Comparison of ENCODE assay signal across 8 mouse cellular contexts in genomic region chr2:119594113-119594981, GRCm38 (mm10). TPM values are rescaled to one million over a fixed set of nuclear protein-coding genes. Genes with fewer than 3 reads are reported as not detected.
DNase-seq lines count a peak whose midpoint lies in the region; ATAC-seq and TF ChIP-seq lines count a peak whose summit lies in the region.

No protein-coding gene starts in this region.

- ATAC-seq in kidney, embryonic 14.5 days (ENCODE audit: low FRiP score, low TSS enrichment): peak; percentile 99
- ATAC-seq in limb, embryonic 15.5 days (ENCODE audit: insufficient number of reproducible peaks, low FRiP score, low TSS enrichment, low read depth): peak; percentile 96

- no peaks in the 10 kb centered on the region for H3K27me3 ChIP-seq in kidney, embryonic 14.5 days (ENCODE audit: control insufficient read depth, insufficient read depth, low read length)
- no peaks in the 10 kb centered on the region for H3K27me3 ChIP-seq in limb, embryonic 15.5 days

- under 1% methylated on average over 60 of the region's 61 CpGs for WGBS in kidney, embryonic 14.5 days
- whole genome bisulfite sequencing in limb, embryonic 15.5 days: under 1% methylated on average over 61 of the region's 61 CpGs

- peaks cover 31% of the 10 kb centered on the region for H3K36me3 ChIP-seq in kidney, embryonic 14.5 days (ENCODE audit: control insufficient read depth, insufficient read depth, low read length)
- peaks cover 26% of the 10 kb centered on the region for H3K36me3 ChIP-seq in limb, embryonic 15.5 days

- peak; percentile 97 for DNase-seq in A20 (ENCODE audit: low read depth, low spot score)
- DNase-seq in heart, adult 9 months (ENCODE audit: low spot score in 2 of 2): peak; percentile 97 to 98
- DNase-seq in monocyte, adult 2 months (ENCODE audit: low read depth in 1 of 2, low spot score in 2 of 2): peak; percentile 80 to 87
- DNase-seq in spleen, postnatal 36 days (ENCODE audit: low spot score in 2 of 2): peak; percentile 92 to 95

- TF ChIP-seq POLR2A in bone marrow macrophage, adult 2 months (IDR thresholded peaks at IDR 0.05; ENCODE audit: borderline replicate concordance, low read depth, low read length): no peak; the same call in 1 of the 2 replicates
- peak; percentile 68 for TF ChIP-seq POLR2A in embryonic fibroblast, embryonic 13.5 days (IDR thresholded peaks at IDR 0.05; ENCODE audit: low read depth, low read length)

- peak overlapping the region; percentile 86 for H3K4me3 ChIP-seq in bone marrow macrophage, adult 2 months (ENCODE audit: insufficient read depth, low read length)
- H3K4me3 ChIP-seq in embryonic fibroblast, embryonic 13.5 days (ENCODE audit: insufficient read depth, low read length): peak overlapping the region; percentile 80
- H3K4me3 ChIP-seq in kidney, embryonic 14.5 days (ENCODE audit: low read length): peak overlapping the region; percentile 99
- peak overlapping the region; percentile 86 for H3K4me3 ChIP-seq in limb, embryonic 15.5 days

- peaks cover 12% of the 10 kb centered on the region for H3K4me1 ChIP-seq in bone marrow macrophage, adult 2 months (ENCODE audit: control insufficient read depth, insufficient read depth, low read length)
- peaks cover 6% of the 10 kb centered on the region for H3K4me1 ChIP-seq in embryonic fibroblast, embryonic 13.5 days (ENCODE audit: control insufficient read depth, insufficient read depth, low read length)
- H3K4me1 ChIP-seq in kidney, embryonic 14.5 days (ENCODE audit: control insufficient read depth, insufficient read depth, low read length): peaks cover 6% of the 10 kb centered on the region
- no peaks in the 10 kb centered on the region for H3K4me1 ChIP-seq in limb, embryonic 15.5 days

- peak overlapping the region; percentile 65 for H3K27ac ChIP-seq in bone marrow macrophage, adult 2 months (ENCODE audit: insufficient read depth, low read depth, low read length)
- peak overlapping the region; percentile 41 for H3K27ac ChIP-seq in embryonic fibroblast, embryonic 13.5 days (ENCODE audit: insufficient read depth, low read length)
- peak overlapping the region; percentile 90 for H3K27ac ChIP-seq in kidney, embryonic 14.5 days (ENCODE audit: low read depth, low read length)
- peak overlapping the region; percentile 90 for H3K27ac ChIP-seq in limb, embryonic 15.5 days

- H3K9me3 ChIP-seq in kidney, embryonic 14.5 days (ENCODE audit: control insufficient read depth, low read length): no peaks in the 10 kb centered on the region
- no peaks in the 10 kb centered on the region for H3K9me3 ChIP-seq in limb, embryonic 15.5 days

- peak overlapping the region; percentile 65 for H3K4me2 ChIP-seq in kidney, embryonic 14.5 days (replicated peaks; ENCODE audit: low read depth, low read length)
- H3K4me2 ChIP-seq in limb, embryonic 15.5 days: peak overlapping the region; percentile 49

- peak overlapping the region; percentile 95 for H3K9ac ChIP-seq in kidney, embryonic 14.5 days (ENCODE audit: low read depth, low read length)
- peak overlapping the region; percentile 86 for H3K9ac ChIP-seq in limb, embryonic 15.5 days

- no peak for TF ChIP-seq CTCF in bone marrow macrophage, adult 2 months (IDR thresholded peaks at IDR 0.05; ENCODE audit: low read depth, low read length)
- TF ChIP-seq CTCF in embryonic fibroblast, embryonic 13.5 days (IDR thresholded peaks at IDR 0.05; ENCODE audit: borderline replicate concordance, insufficient read depth, low read length): no peak

RNA-seq across cellular contexts. Expression of gene Nusap1, which starts 23.8 kb away (rescaled TPM):
- 45.1 and 50.3 TPM in 2 replicates for polyA plus RNA-seq in bone marrow macrophage, adult 2 months (2012; ENCODE audit: insufficient read depth, insufficient read length, missing spikeins)
- polyA plus RNA-seq in embryonic fibroblast, embryonic 13.5 days (2011; ENCODE audit: insufficient read length, low read depth, missing spikeins): 33.0 and 59.3 TPM in 2 replicates
- 77.2 and 97.7 TPM in 2 replicates for polyA plus RNA-seq in kidney, embryonic 14.5 days (2014; fragmentation: Nextera tagmentation; extraction: Ambion mirVana)
- polyA plus RNA-seq in limb, embryonic 15.5 days (2015; fragmentation: Nextera tagmentation; extraction: Ambion mirVana): 60.3 and 60.4 TPM in 2 replicates

RNA-seq across cellular contexts. Expression of gene Oip5, which starts 23.9 kb away (rescaled TPM):
- 9.9 and 10.1 TPM in 2 replicates for polyA plus RNA-seq in bone marrow macrophage, adult 2 months (2012; ENCODE audit: insufficient read depth, insufficient read length, missing spikeins)
- 9.0 and 11.1 TPM in 2 replicates for polyA plus RNA-seq in embryonic fibroblast, embryonic 13.5 days (2011; ENCODE audit: insufficient read length, low read depth, missing spikeins)
- 35.5 and 38.6 TPM in 2 replicates for polyA plus RNA-seq in kidney, embryonic 14.5 days (2014; fragmentation: Nextera tagmentation; extraction: Ambion mirVana)
- polyA plus RNA-seq in limb, embryonic 15.5 days (2015; fragmentation: Nextera tagmentation; extraction: Ambion mirVana): 16.6 and 18.1 TPM in 2 replicates

RNA-seq across cellular contexts. Expression of gene Chp1, which starts 46.9 kb away (rescaled TPM):
- polyA plus RNA-seq in bone marrow macrophage, adult 2 months (2012; ENCODE audit: insufficient read depth, insufficient read length, missing spikeins): 84.2 and 90.0 TPM in 2 replicates
- polyA plus RNA-seq in embryonic fibroblast, embryonic 13.5 days (2011; ENCODE audit: insufficient read length, low read depth, missing spikeins): 113 and 129 TPM in 2 replicates
- 37.8 and 58.4 TPM in 2 replicates for polyA plus RNA-seq in kidney, embryonic 14.5 days (2014; fragmentation: Nextera tagmentation; extraction: Ambion mirVana)
- 61.9 and 64.3 TPM in 2 replicates for polyA plus RNA-seq in limb, embryonic 15.5 days (2015; fragmentation: Nextera tagmentation; extraction: Ambion mirVana)

RNA-seq across cellular contexts. Expression of gene Exd1, which starts 46.9 kb away (rescaled TPM):
- polyA plus RNA-seq in bone marrow macrophage, adult 2 months (2012; ENCODE audit: insufficient read depth, insufficient read length, missing spikeins): 0.80 and 1.0 TPM in 2 replicates
- 0.94 and 1.1 TPM in 2 replicates for polyA plus RNA-seq in embryonic fibroblast, embryonic 13.5 days (2011; ENCODE audit: insufficient read length, low read depth, missing spikeins)
- polyA plus RNA-seq in kidney, embryonic 14.5 days (2014; fragmentation: Nextera tagmentation; extraction: Ambion mirVana): 0.09 and 0.38 TPM in 2 replicates
- polyA plus RNA-seq in limb, embryonic 15.5 days (2015; fragmentation: Nextera tagmentation; extraction: Ambion mirVana): 0.14 and 0.51 TPM in 2 replicates

Comparison
In these comparisons a context has a peak if more than half of its experiments do, and no peak if none do; other contexts are left out.
1. Peak in every context shown above with its lines: DNase-seq, ATAC-seq, H3K4me3 ChIP-seq and H3K27ac ChIP-seq.